Mouse (Mus musculus) spleen, postnatal 36 days (tissue): ENCODE measurements at regions not wholly inside any gene's neighbourhood (a gene's known extent, or its start where the extent isn't known, plus 50 kb on each side); places are given as distances from the start of the nearest gene placed in this dataset.

ENCODE experiments used
- DNase-seq, 2 experiments: peaks; one replicate each; pipeline ENCODE4 v3.0.0; 2022; ENCODE audit warnings: low spot score in 2 of 2, mixed read lengths in 1 of 2

- no peak for DNase-seq
Observed at GRCm38 (mm10) chr8:116452806-116453205, 52.0 kb upstream of the Dynlrb2 start.

- DNase-seq = no peak
Observed at GRCm38 (mm10) chr8:116451397-116451796, 53.4 kb upstream of the Dynlrb2 start.

- DNase-seq = no peak
Observed at GRCm38 (mm10) chr8:116447452-116447851, 57.3 kb upstream of the Dynlrb2 start.

- no peak for DNase-seq
Observed at GRCm38 (mm10) chr8:116442827-116443226, 61.9 kb upstream of the Dynlrb2 start.

DNA sequence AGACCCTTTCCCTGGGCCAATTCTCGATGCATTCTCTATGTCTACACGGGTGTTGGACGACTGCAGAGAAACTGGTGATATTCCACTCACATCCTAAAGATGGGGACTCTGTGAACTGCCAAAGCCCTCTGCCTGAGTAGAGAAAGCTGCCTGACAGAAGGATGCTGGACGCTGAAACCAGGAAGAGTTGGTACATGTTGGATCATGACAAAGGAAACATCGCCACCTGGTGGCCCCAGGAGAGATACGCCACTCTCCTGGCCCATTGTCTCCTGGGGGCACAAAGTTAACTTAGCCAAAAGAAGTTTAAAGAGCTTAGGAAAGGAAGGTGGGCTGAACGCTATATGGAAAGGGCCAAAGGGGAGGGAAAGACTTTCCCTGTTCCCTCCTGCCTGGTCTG, 65.9 kb upstream of the Dynlrb2 start:
- peak; percentile 18 to 29 for DNase-seq

GRCm38 (mm10) chr8:116435268-116435980, 69.3 kb upstream of the Dynlrb2 start:
- DNase-seq = no peak

DNA sequence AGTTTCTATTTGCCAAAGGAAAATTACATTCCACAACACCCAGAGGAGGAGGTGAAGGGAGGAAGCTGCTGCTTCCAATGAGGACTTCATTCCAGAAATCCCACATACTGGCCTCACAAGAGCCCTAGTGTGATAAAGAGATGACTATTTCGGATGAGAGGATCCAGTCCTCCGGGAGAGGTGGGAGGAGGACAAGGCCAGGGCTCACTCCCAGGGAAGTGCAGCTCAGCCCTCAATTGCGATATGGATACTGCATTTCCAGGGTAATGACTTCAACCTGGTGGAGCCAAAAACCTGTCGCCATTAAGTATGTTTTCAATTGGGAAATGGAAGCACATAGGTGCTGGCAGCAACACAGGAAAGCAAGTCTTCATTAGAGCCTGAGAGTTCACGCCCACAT, 74.7 kb upstream of the Dynlrb2 start:
- no peak for DNase-seq

- no peak for DNase-seq
Observed at GRCm38 (mm10) chr8:116429649-116430048, 75.1 kb upstream of the Dynlrb2 start.

- no peak for DNase-seq
Observed at GRCm38 (mm10) chr8:116422826-116423225, 81.9 kb upstream of the Dynlrb2 start.

DNA sequence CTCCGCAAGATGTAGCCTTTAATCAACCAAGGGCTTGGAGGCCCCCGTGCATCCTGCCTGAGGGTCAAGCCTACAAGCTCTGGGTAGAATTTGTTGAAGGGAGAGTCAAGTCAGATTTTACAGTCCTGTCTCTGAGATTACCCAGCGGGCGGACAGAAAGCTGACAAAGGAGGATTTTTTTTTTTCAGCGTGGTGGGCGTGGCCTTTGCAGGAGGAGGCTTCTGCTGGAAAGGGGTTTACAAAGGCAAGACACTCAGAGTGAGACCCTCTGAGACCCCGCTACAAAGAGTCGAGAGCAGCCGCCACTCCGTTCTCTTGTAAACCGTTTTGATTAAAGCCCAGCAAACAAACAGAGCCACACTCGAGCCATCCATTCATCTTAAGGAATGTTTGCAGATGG, 92.1 kb upstream of the Dynlrb2 start:
- no peak for DNase-seq

GRCm38 (mm10) chr8:116410041-116410440, 94.7 kb upstream of the Dynlrb2 start:
- DNase-seq = no peak

GRCm38 (mm10) chr8:116409011-116409410, 95.8 kb upstream of the Dynlrb2 start:
- no peak for DNase-seq

- no peak for DNase-seq
Observed at GRCm38 (mm10) chr8:116404571-116404970, 100.2 kb upstream of the Dynlrb2 start.

GRCm38 (mm10) chr8:116403366-116403765, 101.4 kb upstream of the Dynlrb2 start:
- DNase-seq = no peak

- DNase-seq = no peak
Observed at GRCm38 (mm10) chr8:116399452-116399851, 105.3 kb upstream of the Dynlrb2 start.

- DNase-seq = no peak
Observed at GRCm38 (mm10) chr8:116398565-116399205, 106.1 kb upstream of the Dynlrb2 start.

DNA sequence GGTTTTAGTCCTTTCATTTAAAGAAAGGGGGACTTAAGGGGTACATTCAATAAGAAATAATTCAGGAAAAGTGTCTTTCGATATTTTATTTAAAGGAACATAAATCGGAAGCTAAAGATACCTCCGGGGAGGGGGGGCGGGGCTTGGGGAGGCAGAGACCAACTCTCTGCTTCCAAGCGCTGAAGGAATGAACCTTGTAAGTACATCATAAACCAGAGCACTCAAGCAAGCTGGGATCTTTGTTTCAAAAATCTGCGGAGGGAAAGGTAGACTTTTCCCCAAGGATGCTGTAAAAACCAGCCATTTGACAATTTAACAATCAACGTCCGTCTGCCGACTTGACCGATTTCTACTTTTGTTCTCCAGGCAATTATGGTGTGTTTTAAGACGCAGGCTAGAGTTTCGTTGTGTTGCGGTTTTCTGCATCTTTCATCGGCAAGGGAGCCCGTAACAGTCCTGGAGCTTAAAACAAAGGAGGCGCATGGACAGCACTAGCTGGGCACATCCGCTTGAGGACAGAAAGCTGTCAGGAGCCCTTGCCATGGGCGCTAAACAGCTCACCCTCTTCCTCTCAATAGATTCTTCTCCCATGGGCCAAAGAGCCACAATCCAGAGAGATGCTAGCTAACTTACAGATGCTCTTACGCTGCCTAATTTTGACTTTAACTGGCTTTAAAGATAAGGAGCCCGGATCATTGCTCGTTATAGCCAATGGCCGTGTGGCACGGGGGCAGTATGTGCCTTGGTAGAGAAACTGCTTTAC, 119.4 kb upstream of the Dynlrb2 start:
- DNase-seq = no peak

GRCm38 (mm10) chr8:116384418-116385089, 120.2 kb upstream of the Dynlrb2 start:
- DNase-seq = no peak

- DNase-seq = no peak
Observed at GRCm38 (mm10) chr8:116383495-116384417, 121.0 kb upstream of the Dynlrb2 start.

DNA sequence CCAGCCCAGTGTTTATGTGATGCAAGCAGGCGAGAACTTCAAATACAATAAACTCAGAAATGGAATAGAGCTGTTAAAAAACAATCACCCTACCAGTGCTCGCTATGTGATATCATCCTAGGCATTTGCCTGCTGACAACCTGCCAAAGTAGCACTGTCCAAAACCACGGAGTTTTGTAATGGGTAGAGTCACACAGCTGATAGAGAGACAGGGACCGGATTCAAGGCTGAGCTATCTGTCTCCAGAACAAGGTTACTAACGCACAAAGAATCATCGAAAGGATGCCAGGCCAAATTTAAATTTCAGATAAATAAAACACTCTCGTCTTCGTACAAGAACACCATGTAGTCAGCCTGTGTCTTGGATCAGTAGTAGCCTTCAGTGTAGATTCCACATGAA, 121.7 kb upstream of the Dynlrb2 start:
- DNase-seq = no peak

DNA sequence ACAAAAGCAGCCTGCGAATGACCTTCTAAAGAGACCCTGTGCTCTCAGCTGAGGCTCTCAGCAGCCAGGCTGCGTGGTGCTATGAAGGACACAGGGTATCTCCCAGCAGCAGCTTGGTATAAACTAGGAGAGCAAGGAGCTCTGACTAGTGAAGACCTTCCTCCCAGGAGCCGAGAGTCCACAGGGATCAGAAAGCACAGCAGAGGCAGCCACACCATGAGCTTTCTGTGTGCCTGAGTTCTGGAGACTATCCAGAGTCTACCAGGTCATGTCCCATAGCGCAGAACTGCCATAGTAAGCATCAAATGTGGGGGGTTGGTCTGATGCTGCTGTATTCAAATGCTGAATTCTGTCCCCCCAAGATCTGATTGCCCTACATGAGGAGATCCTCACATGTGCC, 124.2 kb upstream of the Dynlrb2 start:
- DNase-seq = no peak
